Mouse (Mus musculus) heart, adult 11 months (tissue): ENCODE results near the gene Stx18.
A peak's percentile ranks its signal among the peaks of the same experiment; 100 is the strongest.

ENCODE experiments used
- DNase-seq: peaks from one replicate; pipeline ENCODE4 v3.0.0; 2022

Stx18 gene

GRCm38 (mm10) chr5:38082589-38082988 is 44.0 kb downstream of the Stx18 start:
- DNase-seq = no peak

- DNase-seq = peak; percentile 55
Observed at GRCm38 (mm10) chr5:38083362-38083761, 44.8 kb downstream of the Stx18 start.

GRCm38 (mm10) chr5:38084616-38085015 is 46.1 kb downstream of the Stx18 start:
- peak; percentile 83 for DNase-seq

GRCm38 (mm10) chr5:38085561-38086392 is 47.2 kb downstream of the Stx18 start:
- DNase-seq = peak; percentile 91

- peak; percentile 66 for DNase-seq
Observed at GRCm38 (mm10) chr5:38090111-38090510, 51.6 kb downstream of the Stx18 start.

- DNase-seq = peak; percentile 72
Observed at GRCm38 (mm10) chr5:38090581-38090980, 52.0 kb downstream of the Stx18 start.

- peak; percentile 86 for DNase-seq
Observed at GRCm38 (mm10) chr5:38091046-38091965, 52.8 kb downstream of the Stx18 start.

GRCm38 (mm10) chr5:38091966-38092304 is 53.4 kb downstream of the Stx18 start:
- DNase-seq = peak; percentile 83

- peak; percentile 61 for DNase-seq
Observed at GRCm38 (mm10) chr5:38094331-38094730, 55.8 kb downstream of the Stx18 start.

- DNase-seq = no peak
Observed at GRCm38 (mm10) chr5:38097501-38098093, 59.1 kb downstream of the Stx18 start.

- no peak for DNase-seq
Observed at GRCm38 (mm10) chr5:38099139-38099676, 60.7 kb downstream of the Stx18 start.

GRCm38 (mm10) chr5:38102945-38103344 is 64.4 kb downstream of the Stx18 start:
- no peak for DNase-seq

GRCm38 (mm10) chr5:38106080-38106697 is 67.6 kb downstream of the Stx18 start:
- DNase-seq = no peak

- DNase-seq = no peak
Observed at GRCm38 (mm10) chr5:38106807-38107206, 68.3 kb downstream of the Stx18 start.

- DNase-seq = no peak
Observed at GRCm38 (mm10) chr5:38114526-38114925, 76.0 kb downstream of the Stx18 start.

- no peak for DNase-seq
Observed at GRCm38 (mm10) chr5:38117056-38117455, 78.5 kb downstream of the Stx18 start.

GRCm38 (mm10) chr5:38119268-38119667 is 80.7 kb downstream of the Stx18 start:
- DNase-seq = no peak

- DNase-seq = no peak
Observed at GRCm38 (mm10) chr5:38121699-38122098, 83.2 kb downstream of the Stx18 start.

- no peak for DNase-seq
Observed at GRCm38 (mm10) chr5:38126519-38127306, 88.2 kb downstream of the Stx18 start.

- no peak for DNase-seq
Observed at GRCm38 (mm10) chr5:38129339-38129738, 90.8 kb downstream of the Stx18 start.

GRCm38 (mm10) chr5:38136247-38136646 is 97.7 kb downstream of the Stx18 start:
- no peak for DNase-seq

- no peak for DNase-seq
Observed at GRCm38 (mm10) chr5:38137163-38137562, 98.6 kb downstream of the Stx18 start.
